Mouse (Mus musculus) kidney, postnatal 14 days (tissue): ENCODE results near the gene Kctd4.
"Not testable (repeated sequence)": the region's sequence is repeated elsewhere in the genome, so short reads cannot be mapped to it uniquely, and the experiment has no call there.

Experiments used
- DNase-seq: peaks from one replicate; pipeline ENCODE4 v3.0.0; 2022; ENCODE audit warnings: mixed read lengths

The Kctd4 gene

DNA sequence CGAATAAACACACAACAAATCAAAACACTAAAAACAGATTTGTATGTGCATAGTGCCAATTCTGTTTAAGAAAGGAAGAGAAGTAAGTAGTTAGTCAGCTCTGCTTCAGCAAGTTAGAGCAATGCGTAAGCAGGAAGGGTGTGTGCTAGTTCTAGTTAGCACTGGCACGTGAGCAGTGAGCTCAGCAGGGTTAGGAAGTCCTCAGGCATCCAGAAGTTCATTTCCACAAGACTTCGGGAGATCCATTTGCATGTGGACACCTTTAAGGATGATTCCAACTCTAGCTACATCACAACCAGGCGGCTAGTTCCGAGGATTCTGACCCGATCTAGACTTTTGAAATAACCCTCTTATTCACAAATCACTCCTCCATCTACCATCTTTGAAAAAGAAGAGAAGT is at the start of gene Kctd4:
Gene Kctd4 (plus strand): TSS at position 244 of the 400 bp plus-strand sequence.
- no peak for DNase-seq

DNA sequence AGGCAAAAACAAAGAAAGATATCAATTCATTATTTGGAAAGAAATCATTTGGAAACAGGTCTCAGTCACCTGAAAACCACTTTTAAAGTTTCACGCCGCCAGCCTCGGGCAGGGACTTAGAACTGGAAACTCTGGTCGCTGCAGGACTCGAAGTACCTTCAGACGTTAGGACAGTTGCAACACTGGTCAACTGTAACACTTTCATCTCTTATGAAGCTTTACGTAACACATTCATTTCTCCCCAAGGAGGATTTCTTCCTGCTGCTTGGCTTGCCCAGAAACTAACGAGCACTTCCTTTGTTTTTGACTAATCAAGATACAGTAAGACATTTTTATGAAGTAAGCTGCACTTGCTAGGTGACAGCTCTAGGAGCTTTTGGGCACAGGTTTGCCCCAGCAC is 47.9 kb upstream of the Kctd4 start:
- DNase-seq = no peak

DNA sequence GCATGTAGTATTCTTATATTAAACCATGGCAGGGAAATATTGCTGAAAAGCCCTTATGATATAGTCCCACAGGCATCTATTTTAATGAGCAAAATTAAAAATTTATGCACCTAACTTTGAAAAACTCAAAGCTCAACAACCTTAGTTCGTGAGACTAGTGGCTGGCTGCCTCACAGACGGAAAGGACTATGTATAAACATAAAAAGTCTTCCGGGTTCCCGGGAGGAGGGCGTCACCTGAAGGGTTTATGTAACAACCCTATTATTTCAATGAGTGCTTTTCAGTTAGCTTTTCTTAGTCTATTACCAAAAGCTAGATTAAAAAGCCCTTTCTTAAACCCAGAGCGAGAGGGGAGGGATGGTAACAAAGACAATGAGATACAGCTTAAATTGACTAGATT is 42.8 kb upstream of the Kctd4 start:
- DNase-seq = no peak

DNA sequence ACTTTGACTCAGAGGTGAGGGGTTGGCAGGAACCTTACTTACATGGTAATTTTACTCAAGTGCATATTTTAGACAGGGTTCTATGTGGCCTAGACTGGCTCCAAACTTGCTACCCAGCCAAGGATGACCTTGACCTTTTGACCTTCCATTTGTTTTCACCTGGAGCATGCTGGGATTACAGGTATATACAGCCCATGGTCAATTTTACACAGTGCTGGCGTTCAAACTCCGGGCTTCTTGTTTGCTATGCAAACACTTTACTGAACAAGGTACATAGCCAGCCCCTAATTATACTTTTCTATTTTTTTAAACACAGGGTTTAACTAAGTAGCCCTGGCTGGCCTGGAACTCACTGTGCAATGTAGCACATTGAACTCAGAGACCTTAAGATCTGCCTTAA is 42.1 kb upstream of the Kctd4 start:
- DNase-seq = no peak

DNA sequence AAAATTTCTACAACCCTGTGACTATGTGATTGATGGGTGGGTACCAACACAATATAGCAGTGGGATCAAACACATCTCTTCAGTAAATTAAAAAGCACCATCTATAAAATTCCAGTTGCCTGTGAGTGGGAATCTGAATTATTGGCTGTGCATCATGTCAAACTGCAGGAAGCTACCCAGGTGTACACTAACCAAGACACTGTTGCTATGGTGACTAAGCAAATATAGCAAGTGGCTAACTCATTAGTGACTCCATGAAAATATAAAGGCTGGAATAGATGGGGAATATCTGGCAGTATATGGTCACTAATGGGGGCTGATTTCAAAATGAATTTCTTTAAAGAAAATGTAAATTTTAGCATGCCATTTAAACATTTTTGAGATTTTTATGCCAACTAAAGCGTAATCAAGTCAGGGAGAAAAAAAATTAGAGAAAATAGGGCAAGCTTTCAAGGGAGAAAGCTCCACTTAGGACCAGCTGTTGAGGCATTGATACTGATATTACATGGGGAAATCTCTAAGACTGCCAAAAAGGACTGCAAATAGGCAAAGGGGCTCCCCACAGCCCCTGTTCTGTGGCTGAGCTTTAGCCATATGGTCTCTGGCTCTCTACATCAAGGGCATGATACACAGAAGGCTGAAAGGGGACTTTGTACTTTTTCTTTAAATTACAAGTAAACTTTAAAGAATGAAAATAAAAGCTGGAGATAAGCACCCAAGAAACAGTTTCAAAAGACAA is 31.3 kb upstream of the Kctd4 start:
- no peak for DNase-seq

DNA sequence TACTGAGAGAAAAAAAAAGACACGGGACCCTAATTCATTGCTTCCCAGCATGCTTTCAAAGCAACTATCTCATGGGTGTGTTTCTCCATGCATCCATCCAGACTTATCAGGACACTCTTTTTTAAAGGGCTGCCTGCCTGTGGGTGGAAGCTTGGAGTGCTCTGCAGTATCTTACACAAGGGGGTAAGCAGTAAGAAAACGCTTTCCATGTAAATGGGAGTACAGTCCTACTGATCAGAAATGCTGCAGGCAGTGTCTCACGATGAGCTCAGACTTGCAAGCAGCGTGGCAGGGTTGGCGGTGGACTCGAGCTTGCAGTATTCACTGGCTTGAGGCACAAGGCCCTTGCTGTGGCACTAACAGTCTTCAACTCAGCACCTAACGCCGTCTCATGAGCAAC is 25.1 kb upstream of the Kctd4 start:
- DNase-seq = not testable (repeated sequence)

DNA sequence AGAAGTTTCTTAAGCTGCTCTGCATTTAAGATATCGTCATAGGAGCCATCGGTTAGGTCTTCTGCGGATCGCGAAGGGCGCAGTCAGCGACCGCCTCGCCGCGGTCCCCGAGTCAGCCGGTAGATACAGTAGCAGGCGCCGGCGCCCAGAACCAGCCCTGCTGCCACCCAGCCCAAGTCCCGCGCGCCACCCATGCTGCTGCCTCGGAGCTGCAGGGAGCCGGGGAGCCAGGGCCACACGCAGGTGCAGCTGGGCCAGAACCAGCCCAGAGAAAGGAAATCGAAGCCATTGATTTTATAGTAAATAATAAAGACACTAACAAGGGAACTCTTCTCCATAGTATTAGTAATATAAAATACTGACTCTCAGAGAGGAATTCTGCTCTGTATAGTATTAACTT is 23.5 kb upstream of the Kctd4 start:
- DNase-seq = peak; percentile 26

DNA sequence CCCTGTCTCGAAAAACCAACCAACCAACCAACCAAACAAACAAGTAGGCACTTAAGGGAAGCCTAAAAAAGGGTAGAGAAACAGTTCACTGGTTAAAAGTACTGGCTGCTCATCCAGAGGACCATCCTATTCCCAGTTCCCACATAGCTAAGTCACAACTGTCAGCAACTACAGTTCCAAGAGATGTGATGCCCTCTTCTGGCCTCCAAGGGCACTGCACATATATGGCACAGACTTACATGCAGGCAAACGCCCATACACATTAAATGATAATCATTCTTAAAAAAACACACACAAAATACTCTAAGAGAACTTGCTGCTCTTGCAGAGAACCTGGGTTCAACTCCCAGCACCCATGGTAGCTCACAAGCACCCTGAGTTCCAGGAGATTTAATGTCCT is 20.4 kb upstream of the Kctd4 start:
- no peak for DNase-seq

DNA sequence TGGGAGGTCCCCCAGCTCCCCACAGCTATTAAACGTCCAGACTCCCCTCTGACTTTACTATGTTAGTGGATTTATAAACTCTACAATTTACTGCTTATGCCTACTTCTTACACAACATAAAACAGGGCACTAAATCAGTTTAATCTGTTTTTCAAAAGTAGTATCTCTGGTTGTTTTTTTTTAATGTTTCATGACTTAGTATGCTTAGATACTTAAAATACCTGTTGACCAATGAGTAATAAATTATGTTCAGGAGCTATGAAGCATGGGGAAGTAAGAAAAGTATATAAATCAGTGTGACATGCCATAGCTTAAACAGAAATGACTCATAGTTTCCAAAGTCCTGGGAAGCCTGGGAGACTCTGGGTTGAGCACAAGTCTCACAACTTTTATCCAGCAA is 17.1 kb upstream of the Kctd4 start:
- no peak for DNase-seq

DNA sequence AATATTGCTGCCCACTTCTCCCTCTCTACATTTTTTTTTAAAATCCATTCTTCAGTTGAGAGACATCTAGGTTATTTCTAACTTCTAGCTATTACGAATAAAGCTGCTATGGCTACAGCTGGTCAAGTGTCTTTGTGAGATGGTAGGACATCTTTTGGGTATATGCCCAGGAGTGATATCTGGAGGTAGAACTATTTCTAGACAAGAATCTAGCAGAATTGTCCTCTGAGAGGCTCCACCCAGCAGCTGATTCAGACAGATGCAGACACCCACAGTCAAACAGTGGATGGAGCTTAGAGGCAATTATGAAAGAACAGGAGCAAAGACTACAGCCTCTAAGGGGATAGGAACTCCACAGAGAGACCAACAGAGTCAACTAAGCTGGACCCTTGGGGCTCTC is 13.3 kb upstream of the Kctd4 start:
- no peak for DNase-seq

DNA sequence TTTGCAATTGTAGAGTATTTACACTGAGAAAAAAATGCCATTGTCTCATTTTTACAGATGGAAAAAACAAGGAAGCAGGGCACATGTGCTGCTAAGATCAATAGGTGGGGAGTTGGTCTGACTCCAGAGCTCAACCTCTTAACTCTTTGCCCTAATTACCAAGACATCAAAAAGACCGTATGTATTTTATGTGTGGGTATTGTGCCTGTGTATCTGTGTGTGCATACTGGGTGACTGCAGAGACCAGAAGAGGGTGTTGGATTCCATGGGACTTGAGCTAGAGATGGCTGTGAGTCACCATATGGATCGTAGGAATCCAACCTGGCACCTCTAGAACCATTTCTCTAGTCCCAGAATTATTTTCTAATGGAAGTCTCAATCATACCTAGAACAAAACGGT is 12.4 kb upstream of the Kctd4 start:
- DNase-seq = no peak

DNA sequence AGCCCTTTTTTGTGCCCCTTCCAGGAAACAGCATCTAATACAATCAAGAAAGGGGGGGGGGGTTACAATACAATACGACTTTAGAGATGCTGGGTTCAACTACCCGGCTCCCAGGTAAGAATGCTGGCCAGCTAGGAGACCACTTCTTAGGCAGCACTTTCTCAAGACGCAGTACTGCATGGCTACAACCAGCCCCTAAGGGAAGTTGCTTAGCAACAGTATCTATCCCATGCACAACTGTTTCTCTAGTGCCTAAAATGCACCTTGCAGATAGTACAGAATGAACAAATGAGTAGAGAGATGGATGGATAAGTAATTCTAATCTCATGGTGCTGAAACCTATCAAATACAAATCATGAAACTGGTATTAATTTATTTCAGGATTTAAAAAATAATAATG is 7.1 kb upstream of the Kctd4 start:
- no peak for DNase-seq

DNA sequence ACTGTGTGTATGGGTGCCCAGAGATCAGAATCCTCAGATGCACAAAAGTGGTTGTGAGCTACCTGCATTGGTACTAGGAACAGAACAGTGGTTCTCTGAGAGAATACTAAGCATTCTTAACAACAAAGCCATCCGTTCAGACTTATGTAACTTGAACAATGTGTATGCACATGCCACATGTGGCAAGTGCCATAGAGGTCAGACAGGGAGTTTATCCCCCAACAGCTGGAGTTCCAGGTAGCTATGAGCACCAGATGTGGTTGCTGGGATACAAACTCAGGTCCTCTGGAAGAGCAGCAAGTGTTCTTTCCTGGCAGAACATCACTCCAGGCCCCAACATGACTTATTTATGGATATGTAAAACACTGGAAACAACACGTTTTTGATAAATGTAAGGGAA is 1.8 kb upstream of the Kctd4 start:
- no peak for DNase-seq

DNA sequence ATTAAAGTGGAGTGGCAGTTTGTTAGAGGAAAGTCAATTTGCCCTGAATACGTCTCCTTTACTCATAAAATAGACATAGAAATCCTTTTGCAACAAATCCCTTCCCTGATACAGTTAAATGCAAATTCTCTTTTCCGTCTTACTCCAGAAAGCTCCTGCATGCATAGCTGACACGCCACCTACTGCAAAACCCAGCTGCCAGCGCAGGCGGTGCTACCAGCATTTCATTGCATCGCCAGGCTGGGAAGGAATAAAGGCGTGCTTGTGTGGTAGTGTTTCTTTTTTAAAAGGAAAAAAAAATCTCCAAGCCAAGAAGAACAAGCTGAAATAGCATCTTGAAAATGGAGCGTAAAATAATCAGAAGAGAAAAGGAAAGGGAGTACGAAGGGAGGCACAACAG is 7.4 kb downstream of the Kctd4 start:
- no peak for DNase-seq

DNA sequence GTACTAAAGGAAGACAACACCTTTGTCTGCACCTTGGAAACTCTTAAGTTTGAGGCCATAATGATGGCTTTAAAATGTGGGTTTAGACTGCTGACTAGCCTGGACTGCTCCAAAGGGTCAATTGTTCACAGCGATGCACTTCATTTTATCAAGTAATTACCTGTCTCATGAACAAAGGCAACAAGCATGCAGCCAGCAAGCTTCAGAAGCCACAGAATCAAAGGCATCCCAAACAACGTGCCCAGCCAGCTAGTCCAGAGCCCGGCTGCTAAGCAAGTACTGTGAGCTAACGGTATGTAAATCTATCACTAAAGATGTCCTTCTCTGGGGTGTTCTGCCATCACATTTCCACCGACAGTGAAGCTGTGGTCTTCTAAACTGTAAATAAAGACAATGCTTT is 8.4 kb downstream of the Kctd4 start:
- DNase-seq = no peak

DNA sequence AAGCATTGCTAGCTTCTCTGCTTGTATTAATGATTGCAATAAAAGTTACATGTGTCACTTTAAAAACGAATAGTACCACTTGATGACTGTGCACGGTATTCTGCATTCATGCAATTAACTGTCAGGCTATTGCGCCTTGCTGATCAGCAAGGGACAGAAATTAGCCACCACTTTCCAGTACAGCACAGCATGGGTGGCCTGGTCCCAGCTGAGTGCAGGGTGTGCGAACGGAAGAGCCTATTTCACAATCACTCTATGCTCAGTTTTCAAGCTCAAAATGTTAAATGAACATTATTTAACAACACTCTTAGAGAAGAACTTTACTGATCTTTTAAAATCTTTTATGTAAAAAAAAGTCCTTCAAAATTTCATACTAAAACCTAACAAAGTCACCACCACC is 9.2 kb downstream of the Kctd4 start:
- no peak for DNase-seq

DNA sequence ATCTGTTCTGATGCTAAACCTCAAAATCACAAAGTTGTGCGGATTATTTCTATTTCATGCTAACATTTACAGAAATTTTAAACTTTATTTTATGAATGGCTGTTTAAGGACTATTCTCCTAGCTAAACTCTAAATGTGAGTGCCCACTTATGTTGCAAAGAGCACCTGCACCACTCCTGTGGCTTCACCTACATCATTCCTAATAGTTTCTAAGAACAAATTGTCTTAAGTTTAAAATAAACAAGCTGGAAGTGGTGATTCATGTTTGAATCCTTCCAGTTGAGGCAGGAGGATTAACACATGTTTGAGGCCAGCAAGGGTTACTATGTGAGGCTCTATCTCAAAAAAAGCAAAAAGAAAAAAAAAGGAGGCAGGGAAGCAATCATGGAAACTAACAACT is 9.6 kb downstream of the Kctd4 start:
- no peak for DNase-seq

DNA sequence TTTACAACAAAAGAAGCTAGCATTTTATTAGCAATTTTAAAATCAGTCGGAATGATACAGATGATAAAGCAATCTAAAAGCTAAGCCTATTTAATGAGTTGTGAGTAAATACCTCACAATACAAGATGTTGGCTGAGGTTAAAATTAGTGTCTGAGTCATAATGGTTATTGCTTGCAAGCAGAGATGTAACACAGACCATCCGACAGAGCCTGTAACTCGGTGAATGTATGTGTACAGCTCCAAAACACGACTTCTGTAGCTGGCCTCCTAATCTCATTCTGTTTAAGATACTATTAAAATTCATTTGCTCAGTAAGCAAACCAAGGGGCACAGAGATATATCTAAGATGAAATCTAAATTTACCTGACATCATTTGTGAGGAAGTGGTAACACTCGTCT is 12.5 kb downstream of the Kctd4 start:
- no peak for DNase-seq

DNA sequence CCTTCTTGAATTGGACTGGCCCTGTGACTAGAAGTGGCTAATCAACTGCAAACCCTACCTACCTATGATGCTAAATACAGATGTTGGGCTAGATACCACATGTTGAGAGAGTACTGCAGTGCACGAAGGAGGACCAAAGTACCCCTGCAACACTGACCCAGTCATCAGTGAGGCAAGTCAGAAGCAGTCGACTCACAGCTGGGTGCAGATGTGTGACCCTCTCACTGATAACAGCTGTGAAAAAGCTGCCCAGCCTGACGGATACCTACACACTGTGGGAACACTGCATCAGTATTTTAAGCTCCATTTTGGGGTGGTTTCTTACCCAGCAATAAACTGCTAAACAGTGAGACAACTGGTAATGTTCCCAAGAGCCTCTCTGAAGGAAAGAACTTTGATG is 21.3 kb downstream of the Kctd4 start:
- DNase-seq = no peak

DNA sequence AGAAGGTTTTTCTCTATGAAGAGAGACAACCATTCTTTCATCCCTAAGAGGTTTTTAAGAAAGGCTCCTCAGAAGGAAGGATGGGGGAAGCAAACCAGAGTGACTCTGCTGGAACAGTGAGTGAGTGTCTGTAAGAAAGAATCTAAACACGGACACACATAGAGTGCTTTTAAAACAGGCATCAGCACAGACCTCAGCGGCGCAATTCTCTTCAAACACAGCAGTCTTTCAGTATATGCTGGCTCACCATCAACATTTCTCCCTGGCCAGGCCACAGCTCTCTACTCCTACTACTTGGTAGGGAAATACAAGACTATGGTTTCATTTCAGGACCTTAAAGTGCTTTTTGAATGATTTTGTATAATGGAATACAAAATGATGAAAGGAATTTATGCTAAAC is 26.4 kb downstream of the Kctd4 start:
- no peak for DNase-seq

DNA sequence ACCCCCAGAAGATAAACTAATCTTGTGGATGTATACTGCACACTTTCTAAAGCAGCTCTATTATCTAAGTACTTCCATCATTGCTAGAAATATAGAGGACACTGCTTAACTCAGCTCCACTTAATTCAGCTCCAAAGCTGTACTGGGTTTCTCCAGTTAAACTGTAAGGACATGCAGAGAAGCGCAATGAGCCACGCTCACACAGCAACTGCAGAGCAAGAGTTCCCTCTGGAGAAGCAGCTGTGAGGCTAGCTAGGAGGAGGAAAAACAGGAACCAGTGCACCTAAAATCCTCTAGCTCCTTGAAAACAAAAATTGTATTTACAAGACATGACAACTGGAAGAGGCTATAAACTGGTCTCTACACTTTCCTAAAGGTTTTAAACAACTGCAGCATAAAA is 29.1 kb downstream of the Kctd4 start:
- DNase-seq = no peak

DNA sequence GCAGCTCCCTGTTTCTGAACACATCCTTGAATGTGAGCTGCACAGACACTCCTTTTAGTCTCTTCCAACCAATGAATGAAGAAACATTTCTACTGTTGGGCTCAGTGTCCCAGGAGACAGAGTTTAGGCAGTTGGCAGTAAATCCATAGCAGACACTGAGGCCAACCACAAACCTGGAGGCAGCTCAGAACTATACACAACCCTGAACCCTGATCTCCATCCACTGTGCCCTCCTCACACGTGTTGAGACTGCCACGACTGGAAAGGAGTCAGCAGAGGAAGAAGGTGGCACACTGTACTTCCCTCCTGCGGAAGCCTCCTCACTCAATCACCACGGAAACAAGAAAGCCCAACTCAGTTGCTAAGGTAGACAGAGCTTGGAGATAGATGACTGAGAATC is 30.3 kb downstream of the Kctd4 start:
- no peak for DNase-seq

DNA sequence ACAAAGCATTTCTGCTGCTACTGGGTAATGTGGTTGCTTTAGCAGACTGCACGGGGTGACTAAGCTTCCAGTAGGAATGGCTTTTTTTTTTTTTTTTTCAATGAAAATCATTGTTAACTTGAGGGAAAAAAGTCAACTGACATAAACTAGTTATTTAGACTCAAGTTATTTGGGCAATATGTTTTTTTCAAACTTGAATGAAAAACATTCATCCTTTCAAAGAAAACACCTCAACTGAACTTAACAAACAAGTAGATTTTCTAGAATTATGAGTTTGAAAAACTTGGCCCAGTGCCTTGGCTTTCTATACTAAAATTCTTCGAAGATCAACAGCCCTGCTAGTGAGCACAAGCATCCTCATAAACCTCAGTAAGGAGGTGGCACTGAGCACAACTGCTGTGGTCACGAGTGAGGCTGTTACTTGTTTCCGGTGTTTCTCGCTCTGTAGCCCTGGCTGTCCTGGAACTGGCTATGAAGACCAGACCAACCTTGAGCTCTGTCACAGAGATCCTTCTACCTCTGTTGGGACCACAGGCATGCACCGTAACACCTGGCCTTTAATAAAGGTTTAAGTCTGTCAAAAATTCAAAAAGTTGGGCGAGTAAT is 32.2 kb downstream of the Kctd4 start:
- no peak for DNase-seq

DNA sequence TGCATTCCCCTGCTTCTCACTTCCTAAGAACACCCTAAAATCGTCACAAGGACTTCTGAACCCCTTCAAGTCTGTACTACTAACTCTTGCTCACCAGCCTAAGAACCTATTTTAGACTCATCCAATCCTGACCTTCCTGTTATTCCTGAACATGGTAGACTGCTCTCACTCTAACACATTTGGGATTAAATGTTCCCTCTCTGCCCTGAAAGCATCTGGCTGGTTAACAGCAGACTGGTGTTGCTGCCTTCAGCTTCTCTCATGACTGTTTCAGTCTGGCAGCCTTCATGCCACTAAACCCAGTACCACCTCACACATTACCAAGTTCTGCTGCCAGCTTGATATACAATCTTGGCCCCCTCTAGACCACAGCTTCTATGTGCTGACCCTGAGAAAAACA is 34.4 kb downstream of the Kctd4 start:
- no peak for DNase-seq

DNA sequence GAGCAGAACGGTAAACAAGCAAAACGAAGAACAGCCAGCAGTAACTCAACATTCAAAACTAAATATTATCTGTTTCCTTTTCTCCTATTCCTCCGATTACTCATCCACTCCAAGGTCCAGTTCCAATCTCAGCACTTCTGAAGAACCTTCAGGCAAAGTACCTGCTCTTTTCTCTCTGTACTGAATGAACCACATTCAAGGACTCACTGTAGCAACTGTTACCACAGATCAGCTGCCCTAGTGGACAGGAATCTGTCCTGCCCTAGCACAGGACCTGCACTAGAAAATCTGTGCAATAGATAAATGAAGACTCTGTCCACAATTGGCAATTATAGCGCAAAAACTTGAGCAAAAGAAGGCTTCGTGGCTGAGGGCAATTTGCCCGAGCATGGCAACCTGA is 36.1 kb downstream of the Kctd4 start:
- no peak for DNase-seq
